Mouse (Mus musculus): ENCODE results near the gene Fam198b. TPM values are rescaled to one million over a fixed set of nuclear protein-coding genes. Genes with fewer than 3 reads are reported as not detected.
A peak's percentile ranks its signal among the peaks of the same experiment; 100 is the strongest.

Fam198b gene
- total RNA-seq, 2 experiments from 2014 or later: 4.8 to 5.8 TPM

DNA sequence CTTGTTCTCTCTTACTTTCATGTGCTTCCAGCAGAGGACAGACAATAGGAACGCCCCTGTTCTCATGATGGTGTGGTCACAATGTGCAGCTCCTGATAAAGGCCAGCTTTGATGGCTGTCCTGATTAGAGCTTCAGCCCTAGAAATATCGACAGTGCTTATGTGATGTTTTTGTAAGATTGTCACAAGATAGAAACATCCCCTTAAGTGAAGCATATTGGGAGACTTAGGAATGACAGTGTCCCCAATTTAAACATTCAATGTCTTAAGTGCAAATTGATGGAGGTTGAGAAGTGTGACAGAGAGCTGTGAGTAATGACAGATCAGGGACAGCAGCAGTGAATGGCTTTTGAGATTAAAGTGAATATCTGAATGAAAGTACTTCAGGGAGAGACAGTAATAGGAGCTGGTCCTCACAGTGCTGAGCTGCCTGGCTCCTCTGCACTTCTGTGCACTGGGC lies 99.7 kb downstream of the Fam198b start:
- Histone ChIP-seq H3K4me3 (no peak overlapping the region), H3K27ac (no peak overlapping the region)
- no peak for TF ChIP-seq CTCF (conservative IDR thresholded peaks at IDR 0.05)
- no peak for DNase-seq (ENCODE audit: low spot score in 2 of 2)

- TF ChIP-seq CTCF (conservative IDR thresholded peaks at IDR 0.05): no peak
- Histone ChIP-seq H3K27ac (no peak overlapping the region), H3K4me3 (no peak overlapping the region)
- no peak for DNase-seq (ENCODE audit: low spot score in 2 of 2)
These were observed 100.2 kb downstream of the Fam198b start for GRCm38 (mm10) chr3:79984542-79984941.

- H3K27ac ChIP-seq: no peak overlapping the region
- H3K4me3 ChIP-seq: no peak overlapping the region
- DNase-seq (ENCODE audit: low spot score in 2 of 2): no peak
- TF ChIP-seq CTCF (conservative IDR thresholded peaks at IDR 0.05): no peak
These were observed 104.9 kb downstream of the Fam198b start for GRCm38 (mm10) chr3:79989250-79989649.

GRCm38 (mm10) chr3:79989911-79990310 lies 105.6 kb downstream of the Fam198b start:
- DNase-seq (ENCODE audit: low spot score in 2 of 2): no peak
- Histone ChIP-seq H3K4me3 (no peak overlapping the region), H3K27ac (no peak overlapping the region)
- no peak for TF ChIP-seq CTCF (conservative IDR thresholded peaks at IDR 0.05)

GRCm38 (mm10) chr3:79990480-79990879 lies 106.1 kb downstream of the Fam198b start:
- no peak for TF ChIP-seq CTCF (conservative IDR thresholded peaks at IDR 0.05)
- H3K4me3 ChIP-seq: no peak overlapping the region

DNA sequence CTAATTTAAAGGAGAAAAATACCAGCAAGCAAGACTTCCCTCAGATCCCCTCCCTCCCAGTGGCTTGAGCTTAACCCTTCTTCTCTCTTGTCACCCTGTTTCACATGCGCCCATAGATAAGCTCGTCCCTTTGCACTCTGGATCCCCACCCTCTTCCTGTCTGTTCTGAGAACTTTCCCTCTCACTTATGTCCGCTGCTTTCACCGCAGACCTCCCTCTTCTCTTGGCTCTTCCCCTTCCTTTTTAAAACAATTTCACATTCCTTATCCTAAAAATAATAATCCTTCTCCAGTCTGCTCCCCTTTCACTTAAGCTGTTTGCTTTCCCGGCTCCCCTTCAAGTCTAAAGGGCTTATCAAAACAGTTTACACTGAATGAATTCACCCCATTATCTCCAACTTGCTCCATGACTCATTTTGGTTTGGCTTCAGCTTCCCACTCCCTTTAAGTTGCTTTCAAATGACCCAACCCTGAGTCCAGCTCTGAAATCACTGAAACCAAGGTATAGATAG lies 109.8 kb downstream of the Fam198b start:
- no peak overlapping the region for H3K27ac ChIP-seq
- no peak for TF ChIP-seq CTCF (conservative IDR thresholded peaks at IDR 0.05)
- no peak for DNase-seq (ENCODE audit: low spot score in 2 of 2)

More at GRCm38 (mm10) chr3:79990480-79990879, 106.1 kb downstream of the Fam198b start:
- DNase-seq (ENCODE audit: low spot score in 2 of 2): no peak
- no peak overlapping the region for H3K27ac ChIP-seq

DNA sequence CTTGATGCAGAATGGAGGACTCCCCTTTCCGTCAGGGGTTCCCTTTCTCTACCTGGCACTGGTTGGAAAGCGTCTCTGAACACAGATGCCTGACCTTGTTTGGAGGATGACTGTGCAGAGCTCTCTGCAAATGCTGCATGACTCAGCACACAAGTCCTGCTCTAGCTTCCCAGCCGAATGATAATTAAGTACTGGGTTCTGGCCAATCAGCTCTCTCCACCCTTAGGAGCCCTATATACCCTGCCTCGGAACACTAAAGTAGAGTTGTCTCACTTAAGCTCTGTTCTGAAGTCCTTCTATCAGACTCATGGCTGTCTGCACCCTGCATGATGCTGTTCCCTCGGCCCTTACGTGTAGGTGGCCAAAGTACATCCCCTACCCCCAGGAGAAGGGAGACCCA lies 111.4 kb downstream of the Fam198b start:
- DNase-seq (ENCODE audit: low spot score in 2 of 2): peak in 1 of 2 experiments; percentile 20

More for the DNA sequence above, 109.8 kb downstream of the Fam198b start:
- H3K4me3 ChIP-seq: no peak overlapping the region

More for the DNA sequence above, 111.4 kb downstream of the Fam198b start:
- no peak for TF ChIP-seq CTCF (conservative IDR thresholded peaks at IDR 0.05)
- Histone ChIP-seq H3K27ac (peak overlapping the region; percentile 46; the same call in 1 of the 2 replicates), H3K4me3 (no peak overlapping the region)

Other genes starting within 250 kb of the Fam198b start
- 1 to 10 TPM; 8.7 to 8.8 TPM for gene Rxfp1, start 146.7 kb upstream of the Fam198b start, total RNA-seq (2021)
- gene Tmem144, start 31.8 kb upstream of the Fam198b start, total RNA-seq (2021): 10 to 100 TPM; 18.3 to 23.4 TPM